Mouse (Mus musculus) E14TG2a.4 (cell line): Measurements from ENCODE around the gene Mybpc1.

Experiments used
- CTCF ChIP-seq: conservative IDR thresholded peaks from 2 replicates; pipeline ENCODE4 v1.5.1; 2014; ENCODE audit warnings: low read length
- NANOG ChIP-seq: IDR thresholded peaks from 2 replicates; pipeline ENCODE4 v1.6.1; 2014; ENCODE audit warnings: borderline replicate concordance, low read length, mixed read lengths
- POU5F1 ChIP-seq: IDR thresholded peaks from 2 replicates; pipeline ENCODE4 v1.6.1; 2014; ENCODE audit warnings: low read length, borderline replicate concordance

- TF ChIP-seq CTCF, result peak; percentile 85
- TF ChIP-seq NANOG, result no peak
- no peak for TF ChIP-seq POU5F1
These were observed 54.7 kb downstream of the Mybpc1 start for GRCm38 (mm10) chr10:88550225-88550624.
